Mouse (Mus musculus) forebrain, embryonic 14.5 days (tissue): ENCODE data around the gene Prr36. TPM values are rescaled to one million over a fixed set of nuclear protein-coding genes. Genes with fewer than 3 reads are reported as not detected.

Source experiments
- ATAC-seq: fragments of 200-750 bp; cut with Nextera tagmentation; 2 replicates; pipeline ENCODE4 v1.8.0; 2017; ENCODE audit warnings: mild to moderate bottlenecking, moderate library complexity
- DNase-seq: peaks from one replicate; pipeline ENCODE4 v3.0.0-alpha.2; 2015; ENCODE audit warnings: low spot score
- H3K27ac ChIP-seq: fragments of 300-500 bp; sonication (generic); 2 replicates; pipeline ENCODE4 v1.5.1; 2014; ENCODE audit warnings: low read depth, mild to moderate bottlenecking, control low read depth, low read length, moderate library complexity
- H3K27me3 ChIP-seq: fragments of 300-500 bp; sonication (generic); replicated peaks from 2 replicates; pipeline ENCODE4 v1.6.1; 2014; ENCODE audit warnings: low read length, control low read depth, mixed read lengths; ENCODE audit not compliant: control insufficient read depth, insufficient read depth
- H3K36me3 ChIP-seq: fragments of 300-500 bp; sonication (generic); 2 replicates; pipeline ENCODE4 v1.6.1; 2014; ENCODE audit warnings: low read length, control low read depth; ENCODE audit not compliant: control insufficient read depth, insufficient read depth
- H3K4me1 ChIP-seq: fragments of 300-500 bp; sonication (generic); 2 replicates; pipeline ENCODE4 v1.6.1; 2014; ENCODE audit warnings: antibody characterized with exemption, low read length, control low read depth; ENCODE audit not compliant: control insufficient read depth, insufficient read depth
- H3K4me2 ChIP-seq: fragments of 300-500 bp; sonication (generic); 2 replicates; pipeline ENCODE4 v1.6.1; 2014; ENCODE audit warnings: mild to moderate bottlenecking, control low read depth, low read length
- H3K4me3 ChIP-seq: fragments of 300-500 bp; sonication (generic); 2 replicates; pipeline ENCODE4 v1.5.1; 2014; ENCODE audit warnings: low read depth, low read length, control low read depth
- H3K9ac ChIP-seq: fragments of 300-500 bp; sonication (generic); 2 replicates; pipeline ENCODE4 v1.6.1; 2014; ENCODE audit warnings: mild to moderate bottlenecking, low read length, control low read depth, moderate library complexity
- H3K9me3 ChIP-seq: fragments of 300-500 bp; sonication (generic); replicated peaks from 2 replicates; pipeline ENCODE4 v1.6.1; 2016; ENCODE audit warnings: low read length, control low read depth, mixed read lengths; ENCODE audit not compliant: control insufficient read depth
- WGBS: fragments of 180-500 bp; shearing (Covaris S2); extraction: QIAGEN DNeasy Blood & Tissue Kit; methylation state at CpG from one replicate; pipeline ENCODE4 v1.1.7; 2014; 5-methylcytosine and 5-hydroxymethylcytosine counted together
- polyA plus RNA-seq: library from polyadenylated mRNA; unstranded; fragments of >200 nt; fragmentation: Nextera tagmentation; extraction: Ambion mirVana; gene quantifications from 2 replicates; pipeline ENCODE4 v1.2.1, GENCODE M21; 2014

Gene Prr36
- polyA plus RNA-seq, 1 experiment from 2014 or later, result 25.3 TPM

DNA sequence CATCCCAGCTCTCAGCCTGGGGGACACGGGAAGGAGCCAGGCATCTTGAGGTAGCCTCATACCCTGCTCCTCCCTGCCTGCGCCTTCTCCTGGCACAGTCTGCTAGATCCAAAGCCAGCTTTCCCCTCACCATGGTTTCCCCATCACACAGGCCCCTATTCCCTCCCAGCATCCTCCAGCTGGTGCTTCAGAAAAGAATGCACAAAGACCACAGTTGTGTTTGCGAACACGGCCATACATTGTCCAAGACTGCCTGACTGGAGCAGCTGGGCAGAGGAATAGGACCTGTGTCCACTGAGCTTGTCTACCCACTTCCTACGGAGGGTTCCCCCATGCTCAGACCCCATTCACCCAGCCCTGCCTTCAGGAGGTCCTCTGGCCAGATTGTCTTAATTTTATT is 25.0 kb downstream of the Prr36 start:
- peak; percentile 44; the same call in 1 of the 2 replicates for ATAC-seq
- no peaks in the 10 kb centered on the region for H3K9me3 ChIP-seq
- peak; percentile 51 for DNase-seq
- H3K4me2 ChIP-seq, result no peak overlapping the region
- H3K4me1 ChIP-seq, result peaks cover 13% of the 10 kb centered on the region
- H3K9ac ChIP-seq, result no peak overlapping the region
- H3K4me3 ChIP-seq, result no peak overlapping the region
- WGBS, result 34% methylated on average over 5 of the region's 5 CpGs
- H3K27me3 ChIP-seq, result no peaks in the 10 kb centered on the region
- H3K36me3 ChIP-seq, result peaks cover 57% of the 10 kb centered on the region
- peak overlapping the region; percentile 70 for H3K27ac ChIP-seq

DNA sequence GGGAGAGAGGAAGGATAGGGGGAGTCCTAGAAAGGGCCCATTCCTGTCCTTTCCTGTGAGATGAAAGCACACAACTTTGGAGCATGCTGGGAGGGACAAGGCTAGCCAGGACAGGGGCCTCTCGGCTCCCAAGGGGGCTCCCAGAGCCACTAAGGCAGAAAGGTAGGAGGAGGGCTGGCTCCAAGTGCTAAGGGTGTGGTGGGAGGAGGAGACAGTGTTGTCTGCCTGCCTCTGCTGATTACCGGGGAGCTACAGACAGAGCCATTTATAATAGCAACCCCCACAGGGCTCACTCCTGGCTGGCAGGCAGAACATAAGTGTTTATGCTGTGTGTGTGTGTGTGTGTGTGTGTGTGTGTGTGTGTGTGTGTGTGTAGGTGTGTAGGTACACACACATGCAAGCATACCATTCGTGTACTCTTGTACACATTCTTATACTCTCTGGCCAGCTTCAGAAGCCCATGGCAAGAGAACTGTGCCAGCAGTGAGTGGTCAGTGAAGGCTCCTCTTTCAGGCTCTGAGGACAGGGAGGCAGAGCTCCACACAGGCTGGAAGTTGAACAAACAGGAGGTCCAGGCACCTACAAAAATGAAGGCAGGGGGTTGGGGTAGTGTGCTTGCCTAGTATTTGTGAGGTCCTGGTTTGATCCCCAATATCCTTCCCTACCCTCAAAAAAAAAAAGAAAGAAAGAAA is 28.1 kb downstream of the Prr36 start:
- DNase-seq (no peak), ATAC-seq (no peak)
- H3K9ac ChIP-seq, result no peak overlapping the region
- H3K27me3 ChIP-seq, result no peaks in the 10 kb centered on the region
- H3K4me1 ChIP-seq, result peaks cover 13% of the 10 kb centered on the region
- no peaks in the 10 kb centered on the region for H3K9me3 ChIP-seq
- 44% methylated on average over 3 of the region's 3 CpGs for WGBS
- H3K4me2 ChIP-seq, result no peak overlapping the region
- H3K27ac ChIP-seq, result no peak overlapping the region
- peaks cover 60% of the 10 kb centered on the region for H3K36me3 ChIP-seq
- no peak overlapping the region for H3K4me3 ChIP-seq

DNA sequence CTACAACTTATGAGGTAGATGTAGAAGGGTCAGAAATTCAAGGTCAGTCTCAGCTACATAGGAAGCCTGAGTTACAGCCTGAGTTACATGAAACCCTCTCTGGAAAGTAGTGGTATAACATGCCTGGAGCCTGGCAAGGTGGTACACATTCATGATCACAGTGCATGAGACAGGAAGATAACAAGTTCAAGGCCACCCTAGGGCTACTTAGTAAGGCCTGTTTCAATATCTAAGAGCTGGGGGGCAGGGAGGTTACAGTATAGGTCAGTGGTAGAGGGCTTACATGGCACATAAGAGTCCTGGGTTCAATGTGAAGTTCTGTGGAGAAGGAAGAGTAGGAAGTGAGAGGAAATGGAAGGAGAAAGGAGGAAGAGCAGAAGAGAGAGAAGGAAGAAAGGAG is 28.7 kb downstream of the Prr36 start:
- H3K27ac ChIP-seq, result no peak overlapping the region
- ATAC-seq (no peak), DNase-seq (no peak)

DNA sequence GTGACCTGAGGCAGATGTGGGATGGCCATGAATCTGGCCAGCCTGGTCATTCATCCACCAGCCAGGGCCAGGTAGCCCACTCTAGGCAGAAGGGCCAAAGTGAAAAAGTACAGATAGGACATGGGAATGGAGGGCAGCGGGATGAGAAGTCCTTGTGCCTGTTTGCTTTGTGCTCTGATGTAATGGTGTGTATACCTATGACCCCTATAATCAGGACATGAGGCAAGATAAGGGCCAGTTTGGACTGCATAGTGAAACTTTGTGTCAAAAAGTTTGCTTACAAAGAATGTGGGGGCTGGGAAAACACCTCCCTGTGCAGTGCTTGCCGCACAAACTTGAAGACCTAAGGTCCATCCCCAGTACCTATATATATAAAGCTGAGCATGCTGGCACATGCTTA is 31.1 kb downstream of the Prr36 start:
- H3K36me3 ChIP-seq, result peaks cover 57% of the 10 kb centered on the region

More for the DNA sequence above, 28.7 kb downstream of the Prr36 start:
- Histone ChIP-seq H3K36me3 (peaks cover 59% of the 10 kb centered on the region), H3K9ac (no peak overlapping the region), H3K4me2 (no peak overlapping the region), H3K4me1 (peaks cover 13% of the 10 kb centered on the region), H3K4me3 (no peak overlapping the region), H3K9me3 (no peaks in the 10 kb centered on the region), H3K27me3 (no peaks in the 10 kb centered on the region)

DNA sequence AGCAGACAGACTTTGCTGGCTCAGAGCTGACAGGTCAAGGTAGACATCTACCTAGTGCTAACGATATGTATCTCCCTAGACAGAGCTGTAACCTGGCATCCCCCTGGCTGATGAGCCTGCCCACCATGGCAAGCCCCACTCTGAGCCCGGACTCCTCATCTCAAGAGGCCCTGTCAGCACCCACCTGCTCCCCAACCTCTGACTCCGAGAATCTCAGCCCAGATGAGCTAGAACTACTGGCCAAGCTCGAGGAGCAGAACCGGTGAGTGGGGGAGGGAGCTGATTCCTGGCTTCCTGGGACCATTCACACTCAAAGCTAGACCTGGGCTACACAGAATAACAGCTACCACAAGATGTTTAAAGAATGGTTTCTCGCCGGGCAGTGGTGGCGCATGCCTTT is 33.9 kb downstream of the Prr36 start:
- Histone ChIP-seq H3K36me3 (peaks cover 54% of the 10 kb centered on the region), H3K27ac (no peak overlapping the region), H3K4me3 (no peak overlapping the region), H3K4me1 (no peaks in the 10 kb centered on the region), H3K9me3 (no peaks in the 10 kb centered on the region), H3K4me2 (no peak overlapping the region), H3K27me3 (no peaks in the 10 kb centered on the region), H3K9ac (no peak overlapping the region)
- 85% methylated on average over 8 of the region's 8 CpGs for WGBS
- ATAC-seq, result no peak
- DNase-seq, result no peak

More for the DNA sequence above, 31.1 kb downstream of the Prr36 start:
- WGBS, result 92% methylated on average over 2 of the region's 2 CpGs
- H3K4me1 ChIP-seq, result no peaks in the 10 kb centered on the region
- no peaks in the 10 kb centered on the region for H3K27me3 ChIP-seq
- no peak overlapping the region for H3K4me2 ChIP-seq
- H3K9me3 ChIP-seq, result no peaks in the 10 kb centered on the region
- no peak overlapping the region for H3K27ac ChIP-seq
- H3K9ac ChIP-seq, result no peak overlapping the region
- ATAC-seq, result no peak
- no peak for DNase-seq
- no peak overlapping the region for H3K4me3 ChIP-seq

DNA sequence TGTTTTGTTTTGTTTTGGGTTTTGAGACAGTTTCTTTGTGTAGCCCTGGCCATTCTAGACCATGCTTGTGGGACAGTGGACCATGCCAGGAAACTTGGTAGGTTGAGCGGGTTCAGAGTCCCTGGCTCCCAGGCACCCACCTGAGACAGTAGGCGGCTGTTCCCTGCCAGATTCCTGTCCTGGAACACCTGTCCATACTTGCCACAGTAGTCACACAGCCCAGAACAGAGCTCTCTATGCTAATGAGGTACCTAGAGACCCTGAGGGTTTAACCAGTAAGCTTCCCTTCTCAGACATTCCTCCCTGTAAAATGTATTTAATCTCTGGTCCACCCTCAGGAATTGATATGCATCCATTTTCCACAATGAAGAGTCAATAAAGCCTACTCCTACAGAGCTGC is 43.2 kb downstream of the Prr36 start:
- 70% methylated on average over 2 of the region's 2 CpGs for WGBS
- H3K9ac ChIP-seq, result no peak overlapping the region
- H3K4me1 ChIP-seq, result peaks cover 7% of the 10 kb centered on the region
- DNase-seq, result no peak
- no peak overlapping the region for H3K27ac ChIP-seq
- no peak for ATAC-seq
- no peak overlapping the region for H3K4me2 ChIP-seq
- no peak overlapping the region for H3K4me3 ChIP-seq
- H3K36me3 ChIP-seq, result peaks cover 8% of the 10 kb centered on the region; the same call in 1 of the 2 replicates
- H3K9me3 ChIP-seq, result no peaks in the 10 kb centered on the region
- no peaks in the 10 kb centered on the region for H3K27me3 ChIP-seq

DNA sequence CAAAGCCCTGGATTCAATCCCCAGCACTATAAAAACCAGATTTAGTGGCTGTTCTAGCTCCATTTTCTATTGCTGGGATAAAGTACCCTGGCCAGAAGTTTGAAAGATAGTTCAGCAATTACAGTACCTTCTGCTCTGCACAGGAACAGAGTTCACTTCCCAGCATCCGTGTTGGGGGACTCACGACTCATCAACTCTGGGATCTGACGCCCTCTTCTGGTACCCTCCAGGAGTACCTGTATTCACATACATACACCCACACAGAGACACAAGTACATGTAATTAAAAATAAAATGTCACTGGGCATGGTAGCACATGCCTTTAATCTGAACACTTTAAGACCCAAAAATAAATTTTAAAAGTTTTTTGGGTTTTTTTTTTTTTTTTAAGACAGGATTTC is 44.8 kb downstream of the Prr36 start:
- Histone ChIP-seq H3K27ac (no peak overlapping the region), H3K4me2 (no peak overlapping the region), H3K27me3 (no peaks in the 10 kb centered on the region), H3K9me3 (no peaks in the 10 kb centered on the region), H3K9ac (no peak overlapping the region), H3K4me1 (peaks cover 17% of the 10 kb centered on the region), H3K36me3 (0 out of 2 replicates have a peak, but pooled peaks cover 8% of the 10 kb centered on the region), H3K4me3 (no peak overlapping the region)
- ATAC-seq, result no peak
- DNase-seq, result no peak
- 77% methylated on average over 3 of the region's 3 CpGs for WGBS

DNA sequence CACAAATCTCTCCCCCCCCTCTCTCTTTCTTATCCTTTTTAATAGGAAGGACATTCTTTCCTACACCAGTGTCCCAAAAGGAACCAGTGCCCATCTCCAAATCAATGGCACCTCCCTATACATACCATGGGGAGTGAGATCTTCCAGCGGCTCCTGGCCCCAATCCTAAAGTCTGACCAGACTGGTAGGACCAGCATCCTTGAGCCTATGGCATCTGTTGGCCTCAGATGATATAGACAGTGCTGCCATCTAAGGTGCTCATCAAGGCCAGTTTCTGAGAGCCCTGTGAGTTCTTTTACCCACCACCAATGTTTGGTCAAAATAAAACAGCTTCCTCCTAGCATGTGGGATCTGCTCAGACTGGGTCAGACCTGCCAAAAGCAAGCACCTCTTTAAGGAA is 49.3 kb downstream of the Prr36 start:
- H3K4me1 ChIP-seq, result peaks cover 20% of the 10 kb centered on the region
- H3K4me2 ChIP-seq, result peak overlapping the region; percentile 69
- no peak for DNase-seq
- no peak overlapping the region for H3K4me3 ChIP-seq
- no peaks in the 10 kb centered on the region for H3K9me3 ChIP-seq
- H3K9ac ChIP-seq, result no peak overlapping the region
- H3K27ac ChIP-seq, result no peak overlapping the region
- no peaks in the 10 kb centered on the region for H3K27me3 ChIP-seq
- H3K36me3 ChIP-seq, result 0 out of 2 replicates have a peak, but pooled peaks cover 5% of the 10 kb centered on the region
- 91% methylated on average over 1 of the region's 1 CpGs for WGBS
- no peak for ATAC-seq

DNA sequence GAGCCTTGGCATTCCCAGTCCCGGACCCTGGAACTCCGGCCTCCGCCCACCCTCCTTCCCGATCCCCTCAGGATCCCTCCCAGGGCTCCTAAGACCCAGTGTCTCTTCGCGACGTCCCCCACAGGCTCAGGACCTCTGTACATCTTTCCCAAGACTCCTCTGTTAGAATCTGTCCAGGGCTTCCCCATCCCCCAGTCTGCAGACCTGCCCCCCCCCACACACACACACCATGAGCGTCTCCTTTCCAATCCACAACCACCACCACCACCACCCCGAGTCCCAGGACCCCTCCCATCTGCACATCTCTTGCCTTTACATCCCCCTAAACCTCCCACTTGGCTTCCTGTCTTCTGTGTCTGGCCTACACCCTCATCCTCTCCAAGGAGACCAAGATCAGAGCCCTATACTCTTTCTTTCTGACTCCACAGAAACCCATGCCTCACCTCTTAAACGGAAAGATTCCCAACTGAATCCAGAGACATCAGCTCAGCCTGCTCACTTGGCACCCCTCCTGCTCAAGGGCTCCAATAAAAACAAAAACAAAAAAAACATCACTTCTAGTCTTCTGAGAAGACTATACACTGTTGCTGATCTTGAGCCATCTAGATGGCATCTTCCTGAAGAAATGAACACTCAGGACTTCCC is 50.3 kb downstream of the Prr36 start:
- Histone ChIP-seq H3K9ac (peak overlapping the region; percentile 91), H3K4me3 (peak overlapping the region; percentile 81), H3K36me3 (0 out of 2 replicates have a peak, but pooled peaks cover 5% of the 10 kb centered on the region), H3K9me3 (no peaks in the 10 kb centered on the region), H3K27me3 (no peaks in the 10 kb centered on the region), H3K27ac (no peak overlapping the region), H3K4me2 (peak overlapping the region; percentile 69), H3K4me1 (peaks cover 20% of the 10 kb centered on the region)
- 10% methylated on average over 9 of the region's 10 CpGs for WGBS
- peak; percentile 7 for DNase-seq
- ATAC-seq, result no peak
